Mouse (Mus musculus): ENCODE data around the gene Cmpk1. TPM values are rescaled to one million over a fixed set of nuclear protein-coding genes. Genes with fewer than 3 reads are reported as not detected.
A peak's percentile ranks its signal among the peaks of the same experiment; 100 is the strongest.

Cmpk1 gene
- polyA plus RNA-seq, 1 experiment from 2014 or later, result 134 TPM

DNA sequence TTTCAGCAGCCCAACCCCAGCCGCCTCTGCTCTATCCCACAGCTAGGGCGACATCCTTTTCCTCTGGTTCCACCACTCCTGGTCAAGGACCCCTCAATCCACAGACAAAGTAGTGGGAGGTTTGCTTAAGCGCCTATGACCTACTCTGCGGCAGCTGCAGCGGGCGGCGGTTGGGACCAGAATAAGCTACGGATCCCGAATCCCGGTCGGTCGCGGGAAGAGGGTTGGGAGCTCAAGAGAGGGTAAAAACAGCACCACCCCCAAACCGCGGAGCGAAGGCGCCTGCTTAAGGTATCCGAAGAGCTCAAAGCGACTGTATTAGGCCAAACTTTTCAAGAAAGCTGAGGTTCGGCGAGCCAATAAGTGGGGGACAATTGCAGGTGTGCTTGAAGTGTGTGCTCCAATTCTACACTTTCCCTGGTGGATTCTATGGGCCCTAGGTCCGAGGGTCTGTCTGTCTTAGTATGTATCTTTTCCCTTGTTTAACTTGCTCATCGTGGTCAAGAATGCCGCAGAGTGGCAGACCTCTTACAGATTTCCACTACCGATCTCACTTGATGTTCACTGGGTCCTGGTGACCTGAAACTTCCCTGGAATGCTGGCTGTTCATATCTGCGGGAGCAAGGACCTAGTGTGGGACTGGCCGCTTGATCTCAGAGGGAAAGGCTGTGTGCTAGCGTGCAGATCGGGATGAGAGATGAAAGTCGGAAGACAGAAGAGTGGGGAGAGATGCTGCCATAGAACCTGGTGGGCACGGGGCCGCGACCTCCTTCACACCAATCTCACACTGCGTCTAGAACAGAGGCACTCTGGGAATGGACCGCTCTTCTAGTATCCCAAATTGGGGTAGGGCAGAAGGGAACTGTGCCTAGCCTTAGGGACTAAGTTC is 74.1 kb downstream of the Cmpk1 start:
- Histone ChIP-seq H3K36me3 (ENCODE audit: control insufficient read depth, insufficient read depth, low read length) (no peaks in the 10 kb centered on the region), H3K4me3 (ENCODE audit: low read length) (no peak overlapping the region), H3K4me1 (ENCODE audit: control insufficient read depth, insufficient read depth, low read length) (peaks cover 13% of the 10 kb centered on the region), H3K9me3 (ENCODE audit: control insufficient read depth, low read length) (no peaks in the 10 kb centered on the region), H3K27ac (ENCODE audit: low read length) (no peak overlapping the region), H3K4me2 (ENCODE audit: low read depth, low read length) (no peak overlapping the region), H3K27me3 (replicated peaks; ENCODE audit: control insufficient read depth, insufficient read depth, low read length) (peaks cover 75% of the 10 kb centered on the region), H3K9ac (ENCODE audit: low read depth, low read length) (no peak overlapping the region)
- no peak for ATAC-seq
- WGBS, result 9% methylated on average over 35 of the region's 35 CpGs

DNA sequence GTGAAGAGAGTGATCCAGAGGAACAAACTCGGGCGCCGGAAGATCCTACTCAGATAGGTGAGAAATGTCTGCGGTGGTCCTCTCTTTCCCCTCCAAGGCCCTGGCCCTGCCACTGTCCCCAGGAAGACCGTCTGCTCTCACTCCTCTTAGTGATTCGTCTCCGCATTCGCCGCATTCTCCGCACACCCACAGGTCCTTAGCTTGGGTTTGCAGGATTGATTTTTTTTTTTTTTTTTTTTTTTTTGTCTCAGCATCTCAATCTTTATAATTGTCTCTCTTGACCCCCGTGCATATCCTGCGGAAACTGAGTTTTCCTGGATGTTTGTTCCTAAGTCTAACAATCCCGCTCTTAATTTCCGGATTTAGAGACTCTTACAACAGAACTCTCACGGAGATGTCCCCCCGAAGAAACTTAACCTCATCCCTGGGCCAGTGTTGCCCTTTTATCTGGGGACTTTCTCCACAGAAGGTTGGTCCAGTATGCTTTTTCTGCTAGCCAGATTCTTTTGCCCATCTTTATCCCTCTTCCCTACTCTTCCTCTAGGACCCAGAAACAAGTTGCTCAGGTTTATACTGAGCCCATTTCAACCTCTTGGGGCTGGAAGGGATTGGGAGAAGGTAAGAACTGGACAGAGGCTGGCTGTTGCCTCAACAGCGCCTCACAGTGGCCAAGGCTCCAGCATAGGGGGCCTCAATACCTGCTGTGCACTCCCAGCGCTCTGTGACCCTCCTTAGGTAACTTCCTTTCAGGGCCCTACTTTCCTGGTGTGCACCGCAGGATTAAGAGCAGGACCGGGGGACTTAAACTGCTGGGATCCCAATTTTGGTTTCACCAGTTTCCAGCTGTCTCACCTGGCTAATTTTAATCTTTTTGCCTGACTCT is 77.2 kb downstream of the Cmpk1 start:
- Histone ChIP-seq H3K27ac (ENCODE audit: low read length) (no peak overlapping the region), H3K4me2 (ENCODE audit: low read depth, low read length) (peak overlapping the region; percentile 98), H3K9ac (ENCODE audit: low read depth, low read length) (peak overlapping the region; percentile 67; the same call in 1 of the 2 replicates), H3K36me3 (ENCODE audit: control insufficient read depth, insufficient read depth, low read length) (no peaks in the 10 kb centered on the region), H3K4me1 (ENCODE audit: control insufficient read depth, insufficient read depth, low read length) (peaks cover 22% of the 10 kb centered on the region), H3K27me3 (replicated peaks; ENCODE audit: control insufficient read depth, insufficient read depth, low read length) (peaks cover 91% of the 10 kb centered on the region), H3K4me3 (ENCODE audit: low read length) (peak overlapping the region; percentile 62), H3K9me3 (ENCODE audit: control insufficient read depth, low read length) (no peaks in the 10 kb centered on the region)
- 5% methylated on average over 20 of the region's 20 CpGs for WGBS
- ATAC-seq, result no peak

Other genes starting within 250 kb of the Cmpk1 start
- not detected in 2 replicates for gene Gm12830, start 165.5 kb downstream of the Cmpk1 start, polyA plus RNA-seq (2015; fragmentation: Nextera tagmentation; extraction: Ambion mirVana)
- 0.11 and 0.21 TPM in 2 replicates for gene Foxd2, start 78.4 kb downstream of the Cmpk1 start, polyA plus RNA-seq (2015; fragmentation: Nextera tagmentation; extraction: Ambion mirVana)
- gene Foxe3, start 61.2 kb downstream of the Cmpk1 start, polyA plus RNA-seq (2015; fragmentation: Nextera tagmentation; extraction: Ambion mirVana), result not detected in 2 replicates
- gene Stil, start 12.9 kb upstream of the Cmpk1 start, polyA plus RNA-seq (2015; fragmentation: Nextera tagmentation; extraction: Ambion mirVana), result 7.2 TPM in 2 replicates
- 0.38 and 0.70 TPM in 2 replicates for gene Tal1, start 69.2 kb upstream of the Cmpk1 start, polyA plus RNA-seq (2015; fragmentation: Nextera tagmentation; extraction: Ambion mirVana)
- gene Pdzk1ip1, start 101.5 kb upstream of the Cmpk1 start, polyA plus RNA-seq (2015; fragmentation: Nextera tagmentation; extraction: Ambion mirVana), result 256 and 335 TPM in 2 replicates
- gene Cyp4x1, start 147.0 kb upstream of the Cmpk1 start, polyA plus RNA-seq (2015; fragmentation: Nextera tagmentation; extraction: Ambion mirVana), result 0.20 and 0.31 TPM in 2 replicates